Mouse (Mus musculus) layer of hippocampus, adult 8-10 months (tissue): ENCODE data around the gene P4ha2. TPM values are rescaled to one million over a fixed set of nuclear protein-coding genes. Genes with fewer than 3 reads are reported as not detected.

ENCODE experiments used
- total RNA-seq, 4 experiments: library from RNA; stranded (reverse); gene quantifications; 2 replicates each; pipeline ENCODE4 v1.2.4; 2022

P4ha2 gene
- total RNA-seq, 4 experiments from 2014 or later = 24.3 to 30.8 (median 26.7) TPM

Other genes starting within 250 kb of the P4ha2 start
- 10 to 100 TPM in 1 of 4 experiments, 1 to 10 TPM in 3; 6.0 to 12.4 (median 8.1) TPM for gene Gm12216, start 240.8 kb upstream of the P4ha2 start, total RNA-seq
- gene Slc22a5, start 208.4 kb upstream of the P4ha2 start, total RNA-seq = 10 to 100 TPM; 11.4 to 13.4 (median 12.1) TPM
- 1 to 10 TPM; 1.1 to 2.4 (median 1.5) TPM for gene Slc22a21, start 119.8 kb upstream of the P4ha2 start, total RNA-seq
- gene Slc22a4, start 72.0 kb upstream of the P4ha2 start, total RNA-seq = 10 to 100 TPM in 1 of 4 experiments, 1 to 10 TPM in 3; 7.8 to 14.1 (median 8.4) TPM
- gene Pdlim4, start 31.1 kb upstream of the P4ha2 start, total RNA-seq = 10 to 100 TPM; 16.4 to 25.2 (median 21.2) TPM
- not detected for gene Csf2, start 149.6 kb downstream of the P4ha2 start, total RNA-seq
- gene Il3, start 167.2 kb downstream of the P4ha2 start, total RNA-seq = not detected
- gene Acsl6, start 203.7 kb downstream of the P4ha2 start, total RNA-seq = 100 to 1,000 TPM; 180 to 215 (median 192) TPM